Comparison of ENCODE assay signal across 8 mouse cellular contexts in the genomic region with DNA sequence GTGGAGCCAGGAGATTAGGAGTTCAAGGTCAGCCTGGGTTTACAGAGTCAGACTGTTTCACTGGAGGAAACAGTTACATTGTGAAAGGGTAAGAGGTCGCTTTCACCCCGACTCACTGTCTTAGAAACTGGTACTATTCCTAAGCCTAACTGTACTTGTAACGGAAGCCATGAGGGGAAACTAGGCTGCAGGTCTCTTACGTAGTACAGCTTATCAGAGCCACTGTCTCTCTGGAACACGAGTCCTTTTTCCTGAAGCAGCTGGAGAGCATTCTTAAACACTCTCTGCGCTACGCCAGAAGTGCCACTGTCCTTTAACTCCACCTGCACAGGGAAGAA. TPM values are rescaled to one million over a fixed set of nuclear protein-coding genes. Genes with fewer than 3 reads are reported as not detected.
DNase-seq lines count a peak whose midpoint lies in the region; ATAC-seq and TF ChIP-seq lines count a peak whose summit lies in the region.

No protein-coding gene starts in this region.

- WGBS in heart, embryonic 10.5 days = 58% methylated on average over 7 of the region's 7 CpGs
- WGBS in forebrain, embryonic 13.5 days = 89% methylated on average over 7 of the region's 7 CpGs
- 32% methylated on average over 7 of the region's 7 CpGs for WGBS in liver, embryonic 12.5 days (ENCODE audit: insufficient replicate concordance)

- no peaks in the 10 kb centered on the region for H3K27me3 ChIP-seq in heart, embryonic 10.5 days (ENCODE audit: insufficient read depth, poor library complexity, severe bottlenecking)
- no peaks in the 10 kb centered on the region for H3K27me3 ChIP-seq in forebrain, embryonic 13.5 days
- H3K27me3 ChIP-seq in liver, embryonic 12.5 days (replicated peaks) = no peaks in the 10 kb centered on the region

- H3K36me3 ChIP-seq in heart, embryonic 10.5 days = peaks cover 38% of the 10 kb centered on the region
- H3K36me3 ChIP-seq in forebrain, embryonic 13.5 days (ENCODE audit: poor library complexity, severe bottlenecking) = peaks cover 26% of the 10 kb centered on the region
- peaks cover 21% of the 10 kb centered on the region for H3K36me3 ChIP-seq in liver, embryonic 12.5 days

- H3K9ac ChIP-seq in forebrain, embryonic 13.5 days = no peak overlapping the region
- H3K9ac ChIP-seq in liver, embryonic 12.5 days = peak overlapping the region; percentile 49; the same call in 1 of the 2 replicates

- no peak for ATAC-seq in forebrain, embryonic 13.5 days
- no peak for ATAC-seq in liver, embryonic 12.5 days

- H3K27ac ChIP-seq in heart, embryonic 10.5 days = peak overlapping the region; percentile 67
- H3K27ac ChIP-seq in forebrain, embryonic 13.5 days = peak overlapping the region; percentile 25; the same call in 1 of the 2 replicates
- peak overlapping the region; percentile 74 for H3K27ac ChIP-seq in liver, embryonic 12.5 days
- H3K27ac ChIP-seq in left cerebral cortex, adult 2 months = no peak overlapping the region

- H3K4me3 ChIP-seq in heart, embryonic 10.5 days = peak overlapping the region; percentile 8; the same call in 1 of the 2 replicates
- no peak overlapping the region for H3K4me3 ChIP-seq in forebrain, embryonic 13.5 days
- H3K4me3 ChIP-seq in liver, embryonic 12.5 days = no peak overlapping the region
- no peak overlapping the region for H3K4me3 ChIP-seq in left cerebral cortex, adult 2 months

- intact Hi-C loops in heart, postnatal 36 days (cut with DNase I) = loop anchor here (2.0 kb wide), 2 partner anchors 27 to 69 kb away; a partner anchor contains a TSS
- intact Hi-C loops in left cerebral cortex, adult 2 months (cut with DNase I) = no loop called here

- H3K9me3 ChIP-seq in heart, embryonic 10.5 days = no peaks in the 10 kb centered on the region
- no peaks in the 10 kb centered on the region for H3K9me3 ChIP-seq in forebrain, embryonic 13.5 days (replicated peaks)
- H3K9me3 ChIP-seq in liver, embryonic 12.5 days (replicated peaks) = no peaks in the 10 kb centered on the region

- no peak for TF ChIP-seq CTCF in left cerebral cortex, adult 2 months (IDR thresholded peaks at IDR 0.05)

- no peak for DNase-seq in heart, embryonic 10.5 days (ENCODE audit: low spot score)
- DNase-seq in heart, postnatal 36 days = no peak
- DNase-seq in 416B (ENCODE audit: low read depth) = peak; percentile 63
- DNase-seq in left cerebral cortex, adult 11 months (ENCODE audit: low spot score) = no peak
- DNase-seq in left cerebral cortex, adult 2 months (ENCODE audit: extremely low spot score in 1 of 2, low spot score in 2 of 2) = no peak
- no peak for DNase-seq in Muller cell, postnatal 12 days (ENCODE audit: inconsistent ontology term)

- H3K4me1 ChIP-seq in heart, embryonic 10.5 days = peaks cover 58% of the 10 kb centered on the region
- H3K4me1 ChIP-seq in forebrain, embryonic 13.5 days = peaks cover 15% of the 10 kb centered on the region
- H3K4me1 ChIP-seq in liver, embryonic 12.5 days = peaks cover 71% of the 10 kb centered on the region

- H3K4me2 ChIP-seq in forebrain, embryonic 13.5 days = no peak overlapping the region
- H3K4me2 ChIP-seq in liver, embryonic 12.5 days = peak overlapping the region; percentile 69

RNA-seq across cellular contexts. Expression of a gene that starts 27.2 kb away (rescaled TPM):
- polyA plus RNA-seq in heart, embryonic 10.5 days (2016; fragmentation: Nextera tagmentation; extraction: Ambion mirVana) = 42.2 and 53.8 TPM in 2 replicates
- total RNA-seq in heart, postnatal 36 days (2021) = 10 to 100 TPM; 18.0 to 19.8 TPM
- polyA plus RNA-seq in forebrain, embryonic 13.5 days (2015; fragmentation: Nextera tagmentation; extraction: Ambion mirVana) = 39.0 and 42.2 TPM in 2 replicates
- 17.4 TPM in 2 replicates for polyA plus RNA-seq in liver, embryonic 12.5 days (2016; fragmentation: Nextera tagmentation; extraction: Ambion mirVana)
- 10 to 100 TPM; 23.0 to 27.5 TPM for total RNA-seq in left cerebral cortex, adult 2 months (2021)

RNA-seq across cellular contexts. Expression of a gene that starts 45.9 kb away (rescaled TPM):
- 3.4 and 3.9 TPM in 2 replicates for polyA plus RNA-seq in heart, embryonic 10.5 days (2016; fragmentation: Nextera tagmentation; extraction: Ambion mirVana)
- 10 to 100 TPM; 47.7 to 59.2 TPM for total RNA-seq in heart, postnatal 36 days (2021)
- polyA plus RNA-seq in forebrain, embryonic 13.5 days (2015; fragmentation: Nextera tagmentation; extraction: Ambion mirVana) = 3.0 and 3.6 TPM in 2 replicates
- 1.1 and 1.6 TPM in 2 replicates for polyA plus RNA-seq in liver, embryonic 12.5 days (2016; fragmentation: Nextera tagmentation; extraction: Ambion mirVana)
- total RNA-seq in left cerebral cortex, adult 2 months (2021) = 10 to 100 TPM; 30.2 to 36.8 TPM
